Mouse (Mus musculus) left cerebral cortex, postnatal 4 days (tissue): ENCODE measurements around the gene Ddr1. TPM values are rescaled to one million over a fixed set of nuclear protein-coding genes. Genes with fewer than 3 reads are reported as not detected.

Experiments
- DNase-seq: peaks from one replicate; pipeline ENCODE4 v3.0.0-alpha.2; 2022
- intact Hi-C: fragments of 180-260 bp; cut with DNase I; formaldehyde crosslinking; loops from one replicate; pipeline ENCODE4 v1.15.1; 2025
- total RNA-seq, 2 experiments: library from RNA; stranded (reverse); gene quantifications; 2 replicates each; pipeline ENCODE4 v1.2.3; 2021

The Ddr1 gene
- total RNA-seq, 2 experiments from 2014 or later, result 42.6 to 50.1 TPM

- intact Hi-C loops, result no loop called here
- DNase-seq, result no peak
These were observed 60.7 kb downstream of the Ddr1 start, which contains the start of gene Mucl3 for GRCm38 (mm10) chr17:35643609-35644236. TSS of gene Mucl3 (minus strand) at chr17:35643695.

GRCm38 (mm10) chr17:35639352-35639751 is 65.1 kb downstream of the Ddr1 start:
- intact Hi-C loops, result loop anchor here (5.0 kb wide), 1 partner anchor 88 kb away; no protein-coding TSS in a partner anchor
- DNase-seq, result no peak

GRCm38 (mm10) chr17:35638475-35639190 is 65.8 kb downstream of the Ddr1 start:
- DNase-seq, result peak; percentile 55
- intact Hi-C loops, result loop anchor here (5.0 kb wide), 1 partner anchor 89 kb away; no protein-coding TSS in a partner anchor

- intact Hi-C loops, result loop anchor here (5.0 kb wide), 1 partner anchor 91 kb away; no protein-coding TSS in a partner anchor
- no peak for DNase-seq
These were observed 68.1 kb downstream of the Ddr1 start for GRCm38 (mm10) chr17:35636363-35636762.

GRCm38 (mm10) chr17:35635699-35636111 is 68.7 kb downstream of the Ddr1 start:
- DNase-seq, result peak; percentile 73
- intact Hi-C loops, result loop anchor here (5.0 kb wide), 1 partner anchor 92 kb away; no protein-coding TSS in a partner anchor

- DNase-seq, result no peak
- intact Hi-C loops, result loop anchor here (5.0 kb wide), 1 partner anchor 92 kb away; no protein-coding TSS in a partner anchor
These were observed 69.2 kb downstream of the Ddr1 start for GRCm38 (mm10) chr17:35635202-35635601.

GRCm38 (mm10) chr17:35633992-35634391 is 70.4 kb downstream of the Ddr1 start:
- DNase-seq, result peak; percentile 28
- intact Hi-C loops, result loop anchor here (5.0 kb wide), 1 partner anchor 42 kb away; no protein-coding TSS in a partner anchor

Other genes starting within 250 kb of the Ddr1 start
- under 1 TPM; 0.16 to 0.20 TPM for gene H2-Q10, start 234.5 kb downstream of the Ddr1 start, total RNA-seq
- gene Pou5f1, start 198.6 kb downstream of the Ddr1 start, total RNA-seq, result not detected
- gene Tcf19, start 187.8 kb downstream of the Ddr1 start, total RNA-seq, result 1 to 10 TPM; 7.2 to 9.3 TPM
- 10 to 100 TPM; 13.6 TPM for gene Cchcr1, start 187.5 kb downstream of the Ddr1 start, total RNA-seq
- gene Psors1c2, start 171.4 kb downstream of the Ddr1 start, total RNA-seq, result 1 to 10 TPM; 1.5 to 2.4 TPM
- gene Cdsn, start 152.5 kb downstream of the Ddr1 start, total RNA-seq, result under 1 TPM; 0.26 to 0.36 TPM
- gene 2300002M23Rik, start 137.2 kb downstream of the Ddr1 start, total RNA-seq, result not detected
- gene Sfta2, start 103.1 kb downstream of the Ddr1 start, total RNA-seq, result not detected
- gene Gm9573, start 78.0 kb downstream of the Ddr1 start, total RNA-seq, result not detected
- not detected for gene Mucl3, start 60.9 kb downstream of the Ddr1 start, total RNA-seq
- 10 to 100 TPM; 51.5 to 53.3 TPM for gene Vars2, start 37.0 kb downstream of the Ddr1 start, total RNA-seq
- gene Gtf2h4, start 30.9 kb downstream of the Ddr1 start, total RNA-seq, result 10 to 100 TPM; 29.1 to 31.8 TPM
- gene Ier3, start 117.1 kb upstream of the Ddr1 start, total RNA-seq, result 1 to 10 TPM; 4.8 to 5.1 TPM
- 100 to 1,000 TPM; 113 TPM for gene Flot1, start 118.6 kb upstream of the Ddr1 start, total RNA-seq
- gene Tubb5, start 133.7 kb upstream of the Ddr1 start, total RNA-seq, result 1,000 to 10,000 TPM; 2,525 to 2,580 TPM
- gene Mdc1, start 136.9 kb upstream of the Ddr1 start, total RNA-seq, result 10 to 100 TPM; 30.1 to 30.4 TPM
- gene Nrm, start 156.7 kb upstream of the Ddr1 start, total RNA-seq, result 1 to 10 TPM; 6.1 to 7.0 TPM
- 10 to 100 TPM; 43.3 to 52.7 TPM for gene Ppp1r18, start 161.0 kb upstream of the Ddr1 start, total RNA-seq
- 10 to 100 TPM; 37.4 to 38.8 TPM for gene Dhx16, start 175.2 kb upstream of the Ddr1 start, total RNA-seq
- gene 2310061I04Rik, start 192.8 kb upstream of the Ddr1 start, total RNA-seq, result 10 to 100 TPM; 59.8 to 69.2 TPM
- gene Atat1, start 205.5 kb upstream of the Ddr1 start, total RNA-seq, result 100 to 1,000 TPM; 285 to 292 TPM
- gene Mrps18b, start 211.8 kb upstream of the Ddr1 start, total RNA-seq, result 10 to 100 TPM; 45.9 to 47.4 TPM
- gene Ppp1r10, start 211.8 kb upstream of the Ddr1 start, total RNA-seq, result 10 to 100 TPM; 75.1 to 76.5 TPM